8 mouse cellular contexts compared by ENCODE assay signal in the genomic region with DNA sequence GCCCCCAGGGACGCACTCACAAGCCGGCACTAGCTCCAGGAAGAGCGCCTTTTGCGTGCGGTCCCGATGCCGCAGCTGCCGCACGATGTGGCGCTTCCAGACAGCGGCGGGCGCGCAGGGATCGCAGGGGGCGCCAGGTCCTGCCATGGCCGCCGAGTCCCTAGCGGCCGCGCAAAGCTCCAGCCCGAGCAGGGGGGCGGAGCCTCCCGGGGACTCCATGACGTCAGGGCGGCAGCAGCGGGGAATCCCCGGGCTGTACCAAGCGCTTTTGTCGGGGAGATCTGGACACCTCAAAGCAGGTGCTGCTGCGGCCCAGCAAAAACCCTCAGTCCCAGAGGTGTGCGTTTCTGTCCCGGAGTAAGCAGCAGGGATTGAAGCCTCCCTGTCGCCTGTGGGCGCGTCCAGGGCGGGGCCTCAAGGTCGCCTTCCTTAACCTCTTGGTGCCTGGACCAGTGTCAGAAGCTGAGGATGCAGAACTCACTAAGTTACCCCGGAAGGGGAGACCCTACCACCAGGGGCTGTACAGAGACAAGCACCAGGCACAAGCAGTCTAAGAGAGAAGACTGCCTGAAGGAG. TPM values are rescaled to one million over a fixed set of nuclear protein-coding genes. Genes with fewer than 3 reads are reported as not detected.
DNase-seq lines count a peak whose midpoint lies in the region; ATAC-seq lines count a peak whose summit lies in the region.

A gene (minus strand): TSS at position 371 of the 576 bp plus-strand sequence.

- peak; percentile 88 for ATAC-seq in megakaryocyte progenitor cell, adult 5-6 weeks (replicated peaks; ENCODE audit: poor library complexity)

- peak; percentile 72 for DNase-seq in adipocyte (ENCODE audit: low spot score)
- DNase-seq in embryo, embryonic 10 days (ENCODE audit: low spot score), result peak; percentile 91
- DNase-seq in gastrocnemius, postnatal 10 days, result peak; percentile 90
- DNase-seq in induced T-regulatory cell, adult 2 months (ENCODE audit: low read depth), result peak; percentile 98
- DNase-seq in left cerebral cortex, adult 9 months (ENCODE audit: low spot score in 2 of 2), result peak; percentile 91
- DNase-seq in right cerebral cortex, postnatal 14 days, result peak; percentile 83
- DNase-seq in urinary bladder, postnatal 36 days (ENCODE audit: low spot score in 2 of 2), result peak; percentile 91 to 93

RNA-seq across cellular contexts. Expression of the gene that starts here (rescaled TPM):
- 10 to 100 TPM in 1 of 2 experiments, 1 to 10 TPM in 1; 5.4 to 10.0 TPM for total RNA-seq in gastrocnemius, postnatal 10 days (2021)
- total RNA-seq in megakaryocyte progenitor cell, adult 5-6 weeks (2015), result 9.8 and 14.7 TPM in 2 replicates
- 6.7 and 7.1 TPM in 2 replicates for total RNA-seq in megakaryocyte progenitor cell, adult 5-6 weeks (2017)

Comparison
In these comparisons a context has a peak if more than half of its experiments do, and no peak if none do; other contexts are left out.
1. Peak in every context shown above with its lines: DNase-seq and ATAC-seq.